Mouse (Mus musculus): ENCODE data around the gene Lyg2.

Gene Lyg2

GRCm38 (mm10) chr1:37916393-37916792, at the start of gene Lyg2:
Lyg2 (minus strand) TSS chr1:37916493.
- DNase-seq (ENCODE audit: low read depth, low spot score): no peak

DNA sequence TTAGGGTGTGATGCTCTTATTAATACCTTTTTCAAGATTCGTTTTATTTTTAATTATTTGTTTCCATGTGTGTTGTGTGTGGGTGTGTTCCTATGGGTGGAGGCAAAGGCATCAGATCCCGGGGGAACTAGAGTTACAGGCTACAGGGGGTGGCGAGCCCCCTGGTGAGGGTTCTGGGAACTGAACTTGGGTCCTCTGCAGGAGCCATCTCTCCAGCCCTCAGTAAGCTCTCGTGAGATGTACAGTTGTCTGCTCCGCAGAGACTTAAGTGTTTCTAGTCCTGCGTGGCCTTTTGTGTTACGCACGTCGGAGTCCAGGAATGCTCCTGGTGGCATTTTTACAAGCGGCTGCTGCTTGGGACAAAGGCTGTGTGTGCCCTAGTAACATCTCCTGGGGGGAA, 49.3 kb upstream of the Lyg2 start:
- peak; percentile 50 for DNase-seq (ENCODE audit: low read depth, low spot score)

DNA sequence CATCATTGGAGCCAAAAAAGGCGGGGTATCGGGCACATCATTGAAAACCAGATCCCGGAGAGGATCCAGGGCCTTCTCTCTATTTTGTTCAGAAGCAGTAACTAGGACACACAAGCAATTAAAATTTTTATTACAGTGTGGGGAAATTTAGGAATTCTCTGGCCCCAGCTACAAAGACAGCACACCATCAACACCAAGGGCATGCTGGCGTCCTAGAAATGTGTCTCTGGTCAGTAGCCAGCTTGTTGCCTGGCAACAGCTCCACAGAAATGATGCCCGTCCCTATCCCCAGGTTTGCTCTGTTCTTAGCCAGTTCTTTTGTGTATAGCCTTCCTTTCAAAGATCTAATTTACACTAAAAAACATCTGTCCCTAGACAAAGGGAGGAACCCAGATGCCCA, 43.2 kb upstream of the Lyg2 start:
- DNase-seq (ENCODE audit: low read depth, low spot score): peak; percentile 47

DNA sequence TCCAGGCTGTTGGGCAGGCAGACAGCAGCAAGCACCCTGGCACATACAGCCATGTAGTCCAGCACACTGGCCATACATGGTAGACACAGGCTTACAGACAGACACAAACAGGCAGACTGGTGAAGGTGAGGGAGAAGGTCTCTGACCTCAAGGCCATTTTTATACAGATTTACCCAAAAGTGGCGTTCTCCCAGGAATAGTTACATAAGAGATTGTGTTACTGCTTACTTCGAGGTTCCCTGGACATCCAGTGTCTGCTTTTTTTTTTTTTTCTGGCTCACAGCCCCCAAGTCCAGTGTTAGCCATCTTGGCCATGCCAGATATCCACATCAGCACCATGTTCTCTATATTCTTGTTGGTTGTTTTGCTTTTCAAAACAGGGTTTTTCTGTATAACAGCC, 42.2 kb upstream of the Lyg2 start:
- DNase-seq (ENCODE audit: low read depth, low spot score): no peak

DNA sequence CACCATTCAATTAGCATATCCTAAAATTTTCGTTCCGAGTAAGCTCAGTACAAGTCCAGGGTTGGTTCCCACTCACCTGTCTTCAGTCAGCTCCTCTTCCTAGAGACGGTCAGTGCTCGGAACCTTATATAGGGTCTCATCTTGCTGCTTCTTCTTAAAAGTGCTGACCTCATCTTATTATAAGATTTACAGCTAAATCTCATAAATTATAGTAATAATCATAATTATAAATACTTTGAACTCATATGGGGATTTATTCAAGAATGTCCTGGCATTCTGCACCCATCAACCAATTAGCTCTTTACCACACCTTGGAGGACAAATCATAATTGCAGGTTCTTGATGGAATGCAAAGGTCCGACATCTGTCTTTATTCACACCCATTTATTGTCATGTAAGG, 41.4 kb upstream of the Lyg2 start, which contains the start of gene Lyg1:
TSS of gene Lyg1 (minus strand) at position 101 of the 400 bp plus-strand sequence.
- DNase-seq (ENCODE audit: low read depth, low spot score): no peak

- peak; percentile 31 for DNase-seq (ENCODE audit: low read depth, low spot score)
These were observed 40.6 kb upstream of the Lyg2 start for GRCm38 (mm10) chr1:37956690-37957431.

DNA sequence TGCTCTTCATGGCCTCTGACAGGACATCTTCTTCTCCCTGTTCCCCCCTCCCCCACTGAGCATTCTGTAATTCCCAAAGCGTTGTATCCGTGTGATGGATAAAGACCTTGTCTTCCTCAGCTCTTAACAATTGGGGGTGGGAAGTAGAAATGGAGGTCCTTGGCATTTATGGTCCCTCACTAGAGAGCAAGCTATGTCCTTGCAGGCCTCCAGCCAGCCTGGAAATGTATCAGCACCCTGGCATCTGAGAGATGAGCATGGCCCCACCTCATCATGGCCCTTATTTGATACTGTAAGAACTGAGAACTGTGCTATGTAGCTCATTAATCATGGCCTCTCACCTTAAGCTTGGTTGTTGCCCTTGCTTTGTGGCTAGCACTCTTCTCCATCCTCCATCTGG, 39.0 kb upstream of the Lyg2 start:
- DNase-seq (ENCODE audit: low read depth, low spot score): no peak

DNA sequence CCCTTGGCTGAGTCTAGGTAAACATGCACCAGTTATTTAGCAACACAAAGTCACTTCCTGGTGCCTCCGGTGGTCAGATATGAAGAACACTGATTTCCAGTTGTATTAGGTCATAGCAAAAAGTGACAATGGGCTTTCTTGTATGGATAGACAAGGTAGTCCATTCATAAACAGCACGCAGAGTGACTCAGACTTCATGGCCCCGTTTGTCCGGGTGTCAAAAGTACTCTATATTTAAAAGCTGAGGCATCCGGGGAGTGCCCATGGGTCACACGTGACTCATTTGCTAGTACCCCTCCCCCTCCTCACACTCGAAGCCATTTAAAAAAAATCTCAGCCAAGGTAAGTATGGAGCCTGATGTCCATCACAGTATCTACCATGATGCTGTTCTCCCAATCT, 38.5 kb upstream of the Lyg2 start:
- DNase-seq (ENCODE audit: low read depth, low spot score): no peak

DNA sequence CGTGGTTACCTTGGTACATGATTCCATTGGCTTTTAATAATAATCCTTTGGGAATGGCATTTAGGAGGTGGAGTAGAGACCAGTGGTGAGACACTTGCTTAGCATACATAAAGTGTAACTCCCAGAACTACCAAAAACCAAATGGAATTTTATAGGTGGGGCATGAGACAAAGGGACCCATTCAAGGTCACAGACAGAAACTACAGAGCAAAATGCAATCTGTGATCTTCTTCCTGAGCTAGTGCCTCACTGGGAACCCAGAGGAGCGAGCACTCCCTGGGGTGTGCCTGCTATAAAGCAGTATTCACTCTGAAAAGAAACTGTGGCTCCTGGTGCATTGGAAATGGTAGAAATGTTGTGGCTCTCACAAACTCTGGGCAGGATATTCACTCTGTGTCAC, 32.6 kb upstream of the Lyg2 start:
- DNase-seq (ENCODE audit: low read depth, low spot score): peak; percentile 59

DNA sequence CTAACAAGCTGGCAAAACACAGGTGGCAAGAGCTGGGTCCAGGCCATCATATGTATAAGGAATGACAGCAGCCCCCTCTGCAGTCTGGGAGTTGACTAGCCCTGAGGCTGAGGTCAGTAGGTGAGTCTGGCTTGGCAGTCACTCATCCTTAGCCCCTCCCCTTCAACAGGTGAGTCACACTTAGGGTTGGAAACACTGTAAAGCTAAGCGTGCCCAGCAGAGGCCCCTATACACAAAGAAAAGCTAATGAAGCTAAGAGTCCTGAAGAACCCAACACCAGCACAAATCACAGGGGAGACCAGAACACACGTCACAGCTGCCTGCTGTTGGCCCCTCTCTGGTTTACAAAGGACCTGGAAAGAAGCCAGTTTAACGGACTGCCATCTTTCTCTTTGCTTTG, 15.5 kb upstream of the Lyg2 start:
- DNase-seq (ENCODE audit: low read depth, low spot score): peak; percentile 78

GRCm38 (mm10) chr1:37925971-37926370, 9.7 kb upstream of the Lyg2 start:
- peak; percentile 23 for DNase-seq (ENCODE audit: low read depth, low spot score)

DNA sequence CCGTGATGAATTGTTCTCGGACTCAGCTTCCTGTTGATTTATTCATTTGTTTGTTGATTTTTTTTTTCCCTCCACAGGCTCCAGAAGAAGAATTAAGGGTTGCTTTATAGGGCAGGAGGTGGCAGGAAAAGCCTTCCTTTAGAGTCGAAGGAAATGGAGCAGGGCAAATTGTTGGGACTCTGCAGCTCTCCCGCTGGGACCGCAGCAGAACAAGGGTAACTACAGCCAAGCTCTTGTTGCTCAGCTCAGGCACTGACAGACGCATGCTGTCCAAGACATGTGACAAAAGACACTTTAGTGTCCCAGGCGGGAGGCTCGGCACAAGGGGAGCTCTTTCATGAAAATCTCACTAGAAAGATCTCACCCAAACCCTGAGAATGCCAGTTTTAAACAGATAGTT, 6.2 kb upstream of the Lyg2 start:
- peak; percentile 14 for DNase-seq (ENCODE audit: low read depth, low spot score)

- no peak for DNase-seq (ENCODE audit: low read depth, low spot score)
These were observed 1.8 kb upstream of the Lyg2 start for GRCm38 (mm10) chr1:37918096-37918495.

DNA sequence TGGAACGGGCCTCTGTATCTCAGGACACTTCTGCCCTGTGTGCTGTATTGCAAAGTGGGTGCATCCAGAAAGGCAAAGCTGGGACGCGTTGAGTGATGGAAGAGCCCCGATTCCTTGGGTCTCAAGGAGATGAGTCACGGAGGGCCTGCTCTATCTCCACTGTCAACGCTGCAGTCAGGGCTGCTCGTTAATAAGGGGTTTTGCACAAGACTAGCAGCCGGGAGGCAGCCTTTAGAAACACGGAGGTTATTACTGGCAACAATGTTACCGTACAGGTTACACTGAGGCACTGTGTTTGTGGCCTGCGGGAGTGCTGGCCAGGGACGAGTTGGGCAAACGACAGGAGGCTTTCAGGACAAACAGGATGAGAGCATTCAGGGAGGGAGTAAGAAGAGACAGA, 1.4 kb upstream of the Lyg2 start:
- no peak for DNase-seq (ENCODE audit: low read depth, low spot score)

DNA sequence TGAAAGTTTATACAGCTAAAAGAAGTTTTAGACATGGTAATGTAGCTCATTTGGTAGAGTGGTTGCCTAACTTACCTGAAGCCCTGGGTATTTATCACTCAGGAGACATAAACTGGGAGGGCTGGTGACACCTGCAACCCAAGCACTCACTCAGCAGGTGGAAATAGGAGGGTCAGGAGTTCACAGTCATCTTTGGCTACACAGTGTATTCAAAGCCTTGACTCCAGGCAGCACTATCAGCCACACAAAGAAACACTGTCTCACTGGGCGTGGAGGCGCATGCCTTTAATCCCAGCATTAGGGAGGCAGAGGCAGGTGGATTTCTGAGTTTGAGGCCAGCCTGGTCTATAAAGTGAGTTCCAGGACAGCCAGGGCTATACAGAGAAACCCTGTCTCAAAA, 3.5 kb downstream of the Lyg2 start:
- DNase-seq (ENCODE audit: low read depth, low spot score): peak; percentile 51

- peak; percentile 64 for DNase-seq (ENCODE audit: low read depth, low spot score)
These were observed 13.1 kb downstream of the Lyg2 start for GRCm38 (mm10) chr1:37903178-37903577.

- peak; percentile 77 for DNase-seq (ENCODE audit: low read depth, low spot score)
These were observed 16.0 kb downstream of the Lyg2 start for GRCm38 (mm10) chr1:37900288-37900687.

DNA sequence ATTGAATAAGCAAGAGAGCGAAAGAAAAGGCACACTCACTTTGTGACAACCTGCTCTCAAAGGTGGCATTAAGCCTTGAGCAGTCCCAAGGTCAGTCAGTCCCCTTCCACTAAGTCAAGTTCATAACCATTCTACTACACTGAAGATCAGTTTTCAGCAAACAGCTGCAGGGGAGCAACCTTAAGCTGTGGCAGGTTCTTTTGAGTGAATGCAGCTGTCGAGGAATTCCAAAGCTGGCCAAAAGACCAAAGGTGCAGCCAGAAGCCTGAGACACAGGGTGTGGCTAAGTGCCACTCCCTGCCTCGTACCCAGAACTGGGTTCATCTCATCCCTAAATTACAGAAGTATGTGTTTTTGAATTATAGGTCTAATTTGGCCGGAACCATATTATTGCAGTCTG, 16.5 kb downstream of the Lyg2 start:
- DNase-seq (ENCODE audit: low read depth, low spot score): no peak

- no peak for DNase-seq (ENCODE audit: low read depth, low spot score)
These were observed 21.7 kb downstream of the Lyg2 start for GRCm38 (mm10) chr1:37894606-37895005.

- no peak for DNase-seq (ENCODE audit: low read depth, low spot score)
These were observed 24.9 kb downstream of the Lyg2 start for GRCm38 (mm10) chr1:37891400-37891799.

- peak; percentile 94 for DNase-seq (ENCODE audit: low read depth, low spot score)
These were observed 26.2 kb downstream of the Lyg2 start, which contains the start of the genes Mitd1 and Mrpl30 for GRCm38 (mm10) chr1:37890025-37890652. Mitd1 (minus strand) TSS chr1:37890411. Mrpl30 (plus strand) TSS chr1:37890477.

DNA sequence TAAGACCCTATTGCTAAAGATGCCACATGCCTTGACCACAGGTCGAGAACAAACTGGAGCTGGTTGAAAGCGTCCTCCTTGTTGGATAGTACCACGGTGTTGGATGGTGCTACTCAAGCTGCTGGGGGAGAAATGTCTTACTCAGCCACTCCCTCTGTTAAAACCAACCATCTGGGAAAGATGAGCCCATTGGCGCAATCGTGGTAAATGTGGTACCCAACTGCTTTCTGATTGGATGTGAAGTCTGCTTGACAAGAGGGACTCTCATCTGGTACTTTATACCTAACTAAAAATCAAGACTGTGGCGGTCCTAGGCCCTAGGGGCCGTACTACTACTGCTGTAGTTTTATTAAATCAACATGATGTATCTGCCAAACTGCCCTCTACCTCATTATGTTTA, 27.1 kb downstream of the Lyg2 start:
- DNase-seq (ENCODE audit: low read depth, low spot score): no peak

DNA sequence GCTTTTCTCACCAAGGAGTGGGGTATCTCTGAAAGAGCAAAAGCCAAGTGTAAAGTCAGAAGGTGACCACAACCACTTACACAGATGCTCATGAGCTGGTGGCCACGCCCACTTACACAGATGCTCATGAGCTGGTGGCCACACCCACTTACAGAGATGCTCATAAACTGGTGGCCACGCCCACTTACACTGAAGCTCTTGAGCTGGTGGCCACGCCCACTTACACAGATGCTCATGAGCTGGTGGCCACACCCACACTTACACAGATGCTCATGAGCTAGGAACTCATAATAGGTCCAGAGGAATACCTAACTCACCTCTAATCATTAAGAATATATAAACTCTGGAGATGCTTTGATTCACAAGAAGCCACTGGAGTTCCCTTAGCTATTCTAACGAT, 31.8 kb downstream of the Lyg2 start:
- peak; percentile 91 for DNase-seq (ENCODE audit: low read depth, low spot score)
